Mouse (Mus musculus) embryonic facial prominence, embryonic 14.5 days (tissue): ENCODE measurements at regions not wholly inside any gene's neighbourhood (a gene's known extent, or its start where the extent isn't known, plus 50 kb on each side); places are given as distances from the start of the nearest gene placed in this dataset.

ENCODE experiments used
- ATAC-seq: fragments of 200-750 bp; cut with Nextera tagmentation; 2 replicates; pipeline ENCODE4 v1.8.0; 2017; ENCODE audit warnings: low read depth, moderate number of reproducible peaks, moderate TSS enrichment
- DNase-seq: peaks from one replicate; pipeline ENCODE4 v3.0.0-alpha.2; 2015; ENCODE audit warnings: low spot score
- H3K27ac ChIP-seq: fragments of 300-500 bp; sonication (generic); replicated peaks from 2 replicates; pipeline ENCODE4 v1.5.1; 2014; ENCODE audit warnings: low read depth, mild to moderate bottlenecking, low read length, moderate library complexity
- H3K27me3 ChIP-seq: fragments of 300-500 bp; sonication (generic); replicated peaks from 2 replicates; pipeline ENCODE4 v1.6.1; 2014; ENCODE audit warnings: low read length; ENCODE audit not compliant: control insufficient read depth, insufficient read depth
- H3K36me3 ChIP-seq: fragments of 300-500 bp; sonication (generic); 2 replicates; pipeline ENCODE4 v1.6.1; 2014; ENCODE audit warnings: low read length, mixed read lengths; ENCODE audit not compliant: control insufficient read depth, insufficient read depth
- H3K4me1 ChIP-seq: fragments of 300-500 bp; sonication (generic); 2 replicates; pipeline ENCODE4 v1.6.1; 2014; ENCODE audit warnings: antibody characterized with exemption, low read length; ENCODE audit not compliant: control insufficient read depth, insufficient read depth
- H3K4me2 ChIP-seq: fragments of 300-500 bp; sonication (generic); 2 replicates; pipeline ENCODE4 v1.6.1; 2014; ENCODE audit warnings: low read depth, mild to moderate bottlenecking, low read length, moderate library complexity, mixed read lengths
- H3K4me3 ChIP-seq: fragments of 300-500 bp; sonication (generic); 2 replicates; pipeline ENCODE4 v1.5.1; 2014; ENCODE audit warnings: low read depth, mild to moderate bottlenecking, low read length
- H3K9ac ChIP-seq: fragments of 300-500 bp; sonication (generic); 2 replicates; pipeline ENCODE4 v1.6.1; 2014; ENCODE audit warnings: low read depth, mild to moderate bottlenecking, low read length, moderate library complexity, mixed read lengths
- H3K9me3 ChIP-seq: fragments of 300-500 bp; sonication (generic); 2 replicates; pipeline ENCODE4 v1.6.1; 2016; ENCODE audit warnings: low read length; ENCODE audit not compliant: control insufficient read depth
- WGBS: fragments of 180-500 bp; shearing (Covaris S2); extraction: QIAGEN DNeasy Blood & Tissue Kit; methylation state at CpG from one replicate; pipeline ENCODE4 v1.1.7; 2014; 5-methylcytosine and 5-hydroxymethylcytosine counted together

- H3K27me3 ChIP-seq = no peaks in the 10 kb centered on the region
- H3K4me3 ChIP-seq = no peak overlapping the region
- DNase-seq = peak; percentile 69
- no peaks in the 10 kb centered on the region for H3K36me3 ChIP-seq
- H3K27ac ChIP-seq = no peak overlapping the region; the same call in 1 of the 2 replicates
- H3K4me1 ChIP-seq = peaks cover 17% of the 10 kb centered on the region; the same call in 1 of the 2 replicates
- H3K4me2 ChIP-seq = peak overlapping the region; percentile 22
- 0 out of 2 replicates have a peak, but pooled peaks have one; percentile 37 for ATAC-seq
- no peaks in the 10 kb centered on the region for H3K9me3 ChIP-seq
- 12% methylated on average over 17 of the region's 17 CpGs for WGBS
- H3K9ac ChIP-seq = no peak overlapping the region
Measured at GRCm38 (mm10) chr1:185098195-185098974, 99.0 kb upstream of the Mark1 start.

- no peak overlapping the region for H3K4me3 ChIP-seq
- DNase-seq = no peak
- no peaks in the 10 kb centered on the region for H3K27me3 ChIP-seq
- no peaks in the 10 kb centered on the region for H3K9me3 ChIP-seq
- H3K4me2 ChIP-seq = no peak overlapping the region
- no peaks in the 10 kb centered on the region for H3K36me3 ChIP-seq
- WGBS = 84% methylated on average over 4 of the region's 4 CpGs
- no peak overlapping the region for H3K9ac ChIP-seq
- ATAC-seq = no peak
- H3K4me1 ChIP-seq = peaks cover 17% of the 10 kb centered on the region; the same call in 1 of the 2 replicates
- H3K27ac ChIP-seq = no peak overlapping the region
Measured at GRCm38 (mm10) chr1:185096741-185097140, 97.4 kb upstream of the Mark1 start.

GRCm38 (mm10) chr1:185092757-185093156 lies 93.4 kb upstream of the Mark1 start:
- no peak overlapping the region for H3K4me3 ChIP-seq
- no peaks in the 10 kb centered on the region for H3K9me3 ChIP-seq
- H3K27me3 ChIP-seq = no peaks in the 10 kb centered on the region

GRCm38 (mm10) chr1:185091816-185092558 lies 92.6 kb upstream of the Mark1 start:
- H3K9ac ChIP-seq = no peak overlapping the region
- no peaks in the 10 kb centered on the region for H3K36me3 ChIP-seq
- no peak for DNase-seq
- H3K27me3 ChIP-seq = no peaks in the 10 kb centered on the region
- H3K4me1 ChIP-seq = 0 out of 2 replicates have a peak, but pooled peaks cover 7% of the 10 kb centered on the region
- no peak overlapping the region for H3K4me2 ChIP-seq
- no peak overlapping the region for H3K27ac ChIP-seq
- 43% methylated on average over 21 of the region's 21 CpGs for WGBS
- H3K9me3 ChIP-seq = no peaks in the 10 kb centered on the region
- peak; percentile 60; the same call in 1 of the 2 replicates for ATAC-seq
- H3K4me3 ChIP-seq = no peak overlapping the region

More at GRCm38 (mm10) chr1:185092757-185093156, 93.4 kb upstream of the Mark1 start:
- DNase-seq = no peak
- Histone ChIP-seq H3K36me3 (no peaks in the 10 kb centered on the region), H3K27ac (no peak overlapping the region), H3K9ac (no peak overlapping the region), H3K4me1 (0 out of 2 replicates have a peak, but pooled peaks cover 7% of the 10 kb centered on the region), H3K4me2 (no peak overlapping the region)
- WGBS = 84% methylated on average over 5 of the region's 5 CpGs
- ATAC-seq = no peak

GRCm38 (mm10) chr1:185089196-185089595 lies 89.8 kb upstream of the Mark1 start:
- no peaks in the 10 kb centered on the region for H3K27me3 ChIP-seq
- H3K4me3 ChIP-seq = no peak overlapping the region
- no peak overlapping the region for H3K4me2 ChIP-seq
- DNase-seq (no peak), ATAC-seq (no peak)
- no peaks in the 10 kb centered on the region for H3K36me3 ChIP-seq
- H3K27ac ChIP-seq = no peak overlapping the region
- H3K9ac ChIP-seq = no peak overlapping the region
- WGBS = 79% methylated on average over 2 of the region's 2 CpGs
- no peaks in the 10 kb centered on the region for H3K9me3 ChIP-seq
- H3K4me1 ChIP-seq = 0 out of 2 replicates have a peak, but pooled peaks cover 7% of the 10 kb centered on the region

- Histone ChIP-seq H3K27ac (no peak overlapping the region), H3K36me3 (no peaks in the 10 kb centered on the region), H3K4me2 (no peak overlapping the region), H3K27me3 (no peaks in the 10 kb centered on the region), H3K9me3 (no peaks in the 10 kb centered on the region), H3K4me1 (no peaks in the 10 kb centered on the region; the same call in 1 of the 2 replicates), H3K9ac (no peak overlapping the region), H3K4me3 (no peak overlapping the region)
- DNase-seq (no peak), ATAC-seq (no peak)
- 48% methylated on average over 5 of the region's 5 CpGs for WGBS
Measured at GRCm38 (mm10) chr1:185083191-185083590, 83.8 kb upstream of the Mark1 start.

GRCm38 (mm10) chr1:185080118-185080517 lies 80.7 kb upstream of the Mark1 start:
- Histone ChIP-seq H3K36me3 (no peaks in the 10 kb centered on the region), H3K27me3 (no peaks in the 10 kb centered on the region), H3K4me3 (no peak overlapping the region), H3K4me2 (no peak overlapping the region), H3K9ac (no peak overlapping the region), H3K9me3 (no peaks in the 10 kb centered on the region), H3K4me1 (no peaks in the 10 kb centered on the region; the same call in 1 of the 2 replicates), H3K27ac (no peak overlapping the region)
- ATAC-seq (no peak), DNase-seq (no peak)
- 44% methylated on average over 3 of the region's 3 CpGs for WGBS

GRCm38 (mm10) chr1:185079331-185079880 lies 80.0 kb upstream of the Mark1 start:
- no peak overlapping the region for H3K9ac ChIP-seq

More at GRCm38 (mm10) chr1:185079331-185079880, 80.0 kb upstream of the Mark1 start:
- H3K4me3 ChIP-seq = no peak overlapping the region
- no peak for ATAC-seq
- no peak for DNase-seq
- no peaks in the 10 kb centered on the region; the same call in 1 of the 2 replicates for H3K4me1 ChIP-seq
- H3K4me2 ChIP-seq = no peak overlapping the region
- no peak overlapping the region for H3K27ac ChIP-seq
- no peaks in the 10 kb centered on the region for H3K9me3 ChIP-seq
- no peaks in the 10 kb centered on the region for H3K36me3 ChIP-seq
- H3K27me3 ChIP-seq = no peaks in the 10 kb centered on the region
- 34% methylated on average over 5 of the region's 5 CpGs for WGBS
